Mouse (Mus musculus) E14TG2a.4 (cell line): Measurements from ENCODE around the gene Hfe2.

Experiments used
- CTCF ChIP-seq: conservative IDR thresholded peaks from 2 replicates; pipeline ENCODE4 v1.5.1; 2014; ENCODE audit warnings: low read length
- NANOG ChIP-seq: IDR thresholded peaks from 2 replicates; pipeline ENCODE4 v1.6.1; 2014; ENCODE audit warnings: borderline replicate concordance, low read length, mixed read lengths
- POU5F1 ChIP-seq: IDR thresholded peaks from 2 replicates; pipeline ENCODE4 v1.6.1; 2014; ENCODE audit warnings: low read length, borderline replicate concordance

DNA sequence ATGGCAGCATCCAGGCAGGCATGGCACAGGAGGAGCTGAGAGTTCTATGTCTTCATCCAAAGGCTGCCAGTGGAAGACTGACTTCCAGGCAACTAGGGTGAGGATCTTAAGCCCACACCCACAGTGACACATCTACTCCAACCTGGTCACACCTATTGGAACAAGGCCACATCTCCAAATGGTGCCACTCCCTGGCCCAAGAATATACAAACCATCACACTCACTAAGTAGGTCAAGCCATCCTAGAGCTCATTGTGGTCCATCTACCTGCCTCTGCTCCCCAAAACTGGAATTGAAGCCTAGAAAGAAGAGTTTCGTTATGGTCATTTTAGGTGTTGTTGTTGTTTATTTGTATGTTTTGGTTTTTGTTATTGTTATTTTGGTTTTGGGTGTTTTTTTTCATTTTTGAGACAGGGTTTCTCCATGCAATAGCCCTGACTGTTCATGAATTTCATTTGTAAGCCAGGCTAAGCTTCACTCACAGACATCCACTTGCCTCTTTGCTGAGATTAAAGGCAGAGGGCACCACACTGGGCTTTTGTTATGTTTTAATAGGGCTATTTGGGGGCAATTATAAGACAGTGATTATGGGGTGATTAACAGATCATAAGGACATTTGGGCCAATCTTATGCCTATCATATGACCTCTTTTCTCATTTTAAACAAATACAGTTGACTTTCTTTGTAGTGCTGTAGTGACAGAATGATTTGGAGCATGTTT, 29.3 kb upstream of the Hfe2 start:
- TF ChIP-seq POU5F1 (no peak), CTCF (no peak), NANOG (0 out of 2 replicates have a peak, but pooled peaks have one; percentile 9)
